Mouse (Mus musculus) forebrain, embryonic 10.5 days (tissue): ENCODE data around the gene Tgm6. TPM values are rescaled to one million over a fixed set of nuclear protein-coding genes. Genes with fewer than 3 reads are reported as not detected.

ENCODE experiments used
- DNase-seq: peaks from one replicate; pipeline ENCODE4 v3.0.0-alpha.2; 2017; ENCODE audit warnings: low spot score; ENCODE audit errors: extremely low spot score
- H3K27ac ChIP-seq: fragments of 300-500 bp; sonication (generic); 2 replicates; pipeline ENCODE4 v1.5.1; 2016; ENCODE audit warnings: mild to moderate bottlenecking
- H3K27me3 ChIP-seq: fragments of 300-500 bp; sonication (generic); 2 replicates; pipeline ENCODE4 v1.6.1; 2016; ENCODE audit warnings: mild to moderate bottlenecking; ENCODE audit not compliant: poor library complexity, severe bottlenecking
- H3K36me3 ChIP-seq: fragments of 300-500 bp; sonication (generic); replicated peaks from 2 replicates; pipeline ENCODE4 v1.6.1; 2016; ENCODE audit warnings: mild to moderate bottlenecking, moderate library complexity
- H3K4me1 ChIP-seq: fragments of 300-500 bp; sonication (generic); 2 replicates; pipeline ENCODE4 v1.6.1; 2016
- H3K4me3 ChIP-seq: fragments of 300-500 bp; sonication (generic); 2 replicates; pipeline ENCODE4 v1.5.1; 2016; ENCODE audit warnings: mild to moderate bottlenecking, moderate library complexity
- H3K9me3 ChIP-seq: fragments of 300-500 bp; sonication (generic); 2 replicates; pipeline ENCODE4 v1.6.1; 2016; ENCODE audit warnings: mild to moderate bottlenecking, moderate library complexity
- WGBS: fragments of 180-500 bp; shearing (Covaris S2); methylation state at CpG from one replicate; pipeline ENCODE4 v1.1.7; 2016; 5-methylcytosine and 5-hydroxymethylcytosine counted together
- polyA plus RNA-seq: library from polyadenylated mRNA; unstranded; fragments of >200 nt; fragmentation: Nextera tagmentation; extraction: Ambion mirVana; gene quantifications from 2 replicates; pipeline ENCODE4 v1.2.1, GENCODE M21; 2016

The Tgm6 gene
- not detected in 2 replicates for polyA plus RNA-seq

DNA sequence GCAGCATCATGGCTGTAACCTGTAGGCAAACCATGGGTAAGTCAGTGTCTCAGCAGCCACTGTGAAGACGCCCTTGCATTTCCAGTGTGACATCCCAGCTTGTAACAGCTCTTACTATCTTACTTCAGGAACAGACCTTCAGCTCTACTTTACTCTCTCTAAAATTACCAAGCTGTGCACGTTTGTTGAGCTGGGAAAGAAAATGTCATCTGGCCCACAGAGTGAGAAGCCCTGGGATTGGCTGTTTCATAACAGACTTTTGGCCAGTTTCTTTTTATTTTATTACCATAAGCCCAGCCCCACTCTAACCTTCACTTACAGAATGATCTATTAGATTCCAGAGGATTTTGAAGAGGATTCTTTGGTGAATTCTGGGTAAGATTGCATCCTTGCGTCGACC lies at the start of gene Tgm6:
Tgm6 (plus strand) TSS at position 301 of the 400 bp plus-strand sequence.
- Histone ChIP-seq H3K36me3 (no peaks in the 10 kb centered on the region), H3K27ac (no peak within 1 kb of the TSS), H3K4me1 (no peaks in the 10 kb centered on the region), H3K4me3 (no peak within 1 kb of the TSS), H3K27me3 (no peaks in the 10 kb centered on the region), H3K9me3 (no peaks in the 10 kb centered on the region)
- 84% methylated on average over 4 of the region's 4 CpGs for WGBS
- no peak for DNase-seq

DNA sequence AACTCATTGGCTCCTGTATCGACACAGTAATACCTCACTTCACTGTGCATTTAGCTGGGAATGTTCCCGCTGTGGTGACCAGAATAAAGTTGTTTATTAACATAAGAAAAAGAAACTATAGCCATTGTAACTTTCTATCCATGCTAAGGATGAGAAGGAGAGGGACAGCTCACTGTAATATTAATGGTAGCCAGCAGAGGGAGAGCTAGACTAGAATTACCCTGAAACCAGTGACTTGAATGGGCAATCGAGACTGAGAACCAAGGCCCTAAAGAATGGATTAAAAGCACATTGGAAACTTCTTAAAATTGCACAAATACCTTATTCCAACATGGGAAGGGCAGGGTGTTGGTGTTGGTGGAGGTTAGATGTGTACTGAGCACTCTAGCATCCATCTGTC lies 44.0 kb upstream of the Tgm6 start:
- H3K27ac ChIP-seq, result no peak overlapping the region
- no peaks in the 10 kb centered on the region for H3K27me3 ChIP-seq
- no peaks in the 10 kb centered on the region for H3K4me1 ChIP-seq
- H3K9me3 ChIP-seq, result no peaks in the 10 kb centered on the region
- H3K36me3 ChIP-seq, result no peaks in the 10 kb centered on the region
- H3K4me3 ChIP-seq, result no peak overlapping the region
- no peak for DNase-seq
- 37% methylated on average over 3 of the region's 3 CpGs for WGBS

DNA sequence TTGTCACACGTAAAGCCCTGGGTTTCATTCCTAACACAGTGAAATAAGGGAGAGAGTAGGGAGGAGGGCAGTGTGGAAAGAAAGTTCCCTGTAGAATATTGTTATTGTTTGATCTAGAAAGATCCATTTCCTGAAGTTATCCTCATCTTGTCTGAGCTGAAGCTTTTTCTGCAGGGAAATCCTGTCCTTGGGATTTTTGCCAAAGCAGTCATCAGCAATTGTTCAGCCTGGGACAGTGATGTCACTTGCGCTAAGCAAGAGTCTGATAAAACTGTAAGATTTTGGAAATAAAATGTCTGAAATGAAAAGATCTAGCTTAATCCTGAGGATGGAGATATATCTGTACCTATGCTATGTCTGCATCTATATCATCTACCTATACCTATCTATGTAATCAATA lies 41.8 kb upstream of the Tgm6 start:
- Histone ChIP-seq H3K9me3 (no peaks in the 10 kb centered on the region), H3K27me3 (no peaks in the 10 kb centered on the region), H3K4me1 (no peaks in the 10 kb centered on the region), H3K36me3 (no peaks in the 10 kb centered on the region), H3K27ac (no peak overlapping the region), H3K4me3 (no peak overlapping the region)
- no peak for DNase-seq
- WGBS, result 82% methylated on average over 2 of the region's 2 CpGs

- H3K27ac ChIP-seq, result no peak overlapping the region
- WGBS, result 87% methylated on average over 4 of the region's 4 CpGs
- no peaks in the 10 kb centered on the region for H3K27me3 ChIP-seq
- no peak overlapping the region for H3K4me3 ChIP-seq
- no peaks in the 10 kb centered on the region for H3K9me3 ChIP-seq
- H3K4me1 ChIP-seq, result no peaks in the 10 kb centered on the region
- no peak for DNase-seq
- no peaks in the 10 kb centered on the region for H3K36me3 ChIP-seq
These were observed 588 bp downstream of the Tgm6 start for GRCm38 (mm10) chr2:130112804-130113203.

DNA sequence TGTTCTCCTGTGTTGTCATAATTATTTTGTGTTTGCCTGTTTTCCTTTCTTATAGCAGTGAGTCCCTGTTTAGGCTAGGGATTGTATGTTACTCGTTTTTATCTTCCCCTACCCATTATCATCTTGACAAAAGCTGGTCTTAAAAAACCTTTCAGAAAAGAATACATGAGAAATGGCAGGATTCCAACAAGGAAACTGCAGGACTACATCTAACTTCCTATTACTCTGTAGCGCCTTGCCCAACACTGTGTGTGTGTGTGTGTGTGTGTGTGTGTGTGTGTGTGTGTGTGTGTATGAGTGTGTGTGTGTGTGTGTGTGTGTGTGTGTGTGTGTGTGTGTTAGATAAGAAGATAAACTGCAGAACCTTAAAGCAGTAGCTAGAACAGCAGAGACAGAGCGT lies 1.2 kb downstream of the Tgm6 start:
- no peaks in the 10 kb centered on the region for H3K9me3 ChIP-seq
- H3K27ac ChIP-seq, result no peak overlapping the region
- H3K4me3 ChIP-seq, result no peak overlapping the region
- no peak for DNase-seq
- no peaks in the 10 kb centered on the region for H3K27me3 ChIP-seq
- WGBS, result 65% methylated on average over 3 of the region's 3 CpGs
- H3K36me3 ChIP-seq, result no peaks in the 10 kb centered on the region
- H3K4me1 ChIP-seq, result no peaks in the 10 kb centered on the region

DNA sequence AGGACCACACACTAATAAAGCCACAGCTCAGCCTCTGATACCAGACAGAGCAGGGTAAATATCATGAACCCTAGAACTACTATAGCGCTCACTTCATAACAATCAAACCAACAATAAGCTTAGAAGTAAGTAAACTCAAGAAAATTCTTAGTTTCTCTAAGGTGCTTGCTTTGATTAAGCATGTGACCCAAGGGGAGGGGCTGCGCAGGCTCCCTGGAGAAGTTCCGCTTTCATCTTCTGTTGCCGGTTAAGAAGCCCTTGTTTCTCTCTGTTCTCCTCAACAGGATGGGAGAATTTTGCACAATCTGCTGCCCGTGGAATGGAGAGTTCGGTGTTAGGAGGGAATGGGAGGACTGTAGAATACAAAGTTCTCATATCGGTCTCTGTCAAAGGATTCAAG lies 6.4 kb downstream of the Tgm6 start:
- H3K27me3 ChIP-seq, result no peaks in the 10 kb centered on the region
- no peak overlapping the region for H3K4me3 ChIP-seq
- WGBS, result 73% methylated on average over 7 of the region's 7 CpGs
- DNase-seq, result no peak
- no peaks in the 10 kb centered on the region for H3K9me3 ChIP-seq
- H3K36me3 ChIP-seq, result no peaks in the 10 kb centered on the region
- H3K27ac ChIP-seq, result no peak overlapping the region
- H3K4me1 ChIP-seq, result no peaks in the 10 kb centered on the region

- H3K27me3 ChIP-seq, result no peaks in the 10 kb centered on the region
- no peak for DNase-seq
- H3K27ac ChIP-seq, result no peak overlapping the region
- H3K4me1 ChIP-seq, result peaks cover 12% of the 10 kb centered on the region
- H3K4me3 ChIP-seq, result no peak overlapping the region
- H3K9me3 ChIP-seq, result no peaks in the 10 kb centered on the region
- 75% methylated on average over 6 of the region's 6 CpGs for WGBS
- no peaks in the 10 kb centered on the region for H3K36me3 ChIP-seq
These were observed 13.3 kb downstream of the Tgm6 start for GRCm38 (mm10) chr2:130125279-130126059.

GRCm38 (mm10) chr2:130126073-130126472 lies 13.9 kb downstream of the Tgm6 start:
- peaks cover 12% of the 10 kb centered on the region for H3K4me1 ChIP-seq
- no peak for DNase-seq
- no peak overlapping the region for H3K4me3 ChIP-seq
- H3K9me3 ChIP-seq, result no peaks in the 10 kb centered on the region
- H3K36me3 ChIP-seq, result no peaks in the 10 kb centered on the region
- no peak overlapping the region for H3K27ac ChIP-seq
- 89% methylated on average over 1 of the region's 1 CpGs for WGBS
- H3K27me3 ChIP-seq, result no peaks in the 10 kb centered on the region

GRCm38 (mm10) chr2:130129687-130130086 lies 17.5 kb downstream of the Tgm6 start:
- no peaks in the 10 kb centered on the region for H3K36me3 ChIP-seq
- H3K9me3 ChIP-seq, result no peaks in the 10 kb centered on the region
- DNase-seq, result no peak
- peaks cover 12% of the 10 kb centered on the region for H3K4me1 ChIP-seq
- H3K4me3 ChIP-seq, result no peak overlapping the region
- WGBS, result 83% methylated on average over 1 of the region's 1 CpGs
- no peak overlapping the region for H3K27ac ChIP-seq
- no peaks in the 10 kb centered on the region for H3K27me3 ChIP-seq

DNA sequence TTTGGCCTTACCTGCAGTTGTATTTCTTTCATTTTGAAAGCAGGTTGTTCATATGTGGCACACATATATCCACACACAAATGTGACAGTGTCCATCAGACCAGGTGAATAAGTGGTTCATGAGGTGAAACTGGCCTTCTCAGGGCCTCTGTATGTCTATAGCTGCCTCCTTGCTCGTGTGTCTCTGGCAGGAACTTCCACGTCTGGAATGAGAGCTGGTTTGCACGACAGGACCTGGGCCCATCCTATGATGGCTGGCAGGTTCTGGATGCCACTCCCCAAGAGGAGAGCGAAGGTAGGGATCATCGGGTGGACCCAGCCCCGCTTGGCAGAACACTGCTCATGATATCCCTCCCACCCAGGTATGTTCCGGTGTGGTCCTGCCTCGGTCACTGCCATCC lies 30.8 kb downstream of the Tgm6 start:
- Histone ChIP-seq H3K4me3 (no peak overlapping the region), H3K36me3 (no peaks in the 10 kb centered on the region), H3K27ac (no peak overlapping the region), H3K4me1 (no peaks in the 10 kb centered on the region), H3K9me3 (0 out of 2 replicates have a peak, but pooled peaks cover 4% of the 10 kb centered on the region), H3K27me3 (no peaks in the 10 kb centered on the region)
- no peak for DNase-seq
- 90% methylated on average over 8 of the region's 8 CpGs for WGBS

GRCm38 (mm10) chr2:130144703-130145324 lies 32.6 kb downstream of the Tgm6 start:
- H3K4me3 ChIP-seq, result no peak overlapping the region
- no peaks in the 10 kb centered on the region for H3K36me3 ChIP-seq
- no peak overlapping the region for H3K27ac ChIP-seq
- DNase-seq, result no peak
- 92% methylated on average over 23 of the region's 23 CpGs for WGBS
- no peaks in the 10 kb centered on the region for H3K27me3 ChIP-seq
- 0 out of 2 replicates have a peak, but pooled peaks cover 4% of the 10 kb centered on the region for H3K9me3 ChIP-seq
- H3K4me1 ChIP-seq, result no peaks in the 10 kb centered on the region

GRCm38 (mm10) chr2:130146089-130146668 lies 34.0 kb downstream of the Tgm6 start:
- H3K4me1 ChIP-seq, result no peaks in the 10 kb centered on the region
- H3K4me3 ChIP-seq, result no peak overlapping the region
- 0 out of 2 replicates have a peak, but pooled peaks cover 4% of the 10 kb centered on the region for H3K9me3 ChIP-seq
- no peak for DNase-seq
- no peak overlapping the region for H3K27ac ChIP-seq
- H3K27me3 ChIP-seq, result no peaks in the 10 kb centered on the region
- 80% methylated on average over 5 of the region's 5 CpGs for WGBS
- H3K36me3 ChIP-seq, result no peaks in the 10 kb centered on the region

- no peak overlapping the region for H3K27ac ChIP-seq
- no peak for DNase-seq
- H3K4me3 ChIP-seq, result no peak overlapping the region
- no peaks in the 10 kb centered on the region for H3K9me3 ChIP-seq
- peaks cover 15% of the 10 kb centered on the region for H3K4me1 ChIP-seq
- H3K27me3 ChIP-seq, result no peaks in the 10 kb centered on the region
- 66% methylated on average over 3 of the region's 3 CpGs for WGBS
- no peaks in the 10 kb centered on the region for H3K36me3 ChIP-seq
These were observed 43.0 kb downstream of the Tgm6 start for GRCm38 (mm10) chr2:130155171-130155570.
